Mouse (Mus musculus) heart, postnatal 0 days (tissue): ENCODE results near the gene Lmnb2.

ENCODE experiments used
- CTCF ChIP-seq: IDR thresholded peaks from 2 replicates; pipeline ENCODE4 v1.5.1; 2016; ENCODE audit warnings: antibody characterized with exemption, control low read depth, low read depth
- EP300 ChIP-seq: IDR thresholded peaks from 2 replicates; pipeline ENCODE4 v1.6.1; 2016; ENCODE audit warnings: antibody characterized with exemption, low read depth

DNA sequence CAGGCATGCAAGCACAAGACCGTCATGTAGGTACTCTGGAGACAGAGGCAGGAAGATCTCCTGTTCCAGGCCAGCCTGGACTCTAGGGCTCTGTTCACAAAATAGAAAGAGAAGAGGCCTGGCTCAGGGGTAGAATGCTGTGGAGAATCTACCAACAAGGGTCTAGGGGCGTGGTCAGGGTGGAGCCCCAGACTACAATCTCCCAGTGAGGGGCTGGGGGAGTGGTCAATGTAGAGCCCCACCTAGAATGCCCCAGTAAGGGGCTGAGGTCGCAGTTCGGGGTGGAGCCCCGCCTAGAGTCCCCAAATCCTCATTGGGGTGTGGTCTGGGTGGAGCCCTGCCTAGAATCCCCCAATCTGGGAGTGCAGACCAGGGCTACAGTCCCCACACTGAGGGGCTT lies 32.3 kb upstream of the Lmnb2 start:
- TF ChIP-seq CTCF (no peak), EP300 (no peak)
